Mouse (Mus musculus): Measurements from ENCODE around the gene Slc30a2.
"Not testable (repeated sequence)": the region's sequence is repeated elsewhere in the genome, so short reads cannot be mapped to it uniquely, and the experiment has no call there.

Slc30a2 gene

DNA sequence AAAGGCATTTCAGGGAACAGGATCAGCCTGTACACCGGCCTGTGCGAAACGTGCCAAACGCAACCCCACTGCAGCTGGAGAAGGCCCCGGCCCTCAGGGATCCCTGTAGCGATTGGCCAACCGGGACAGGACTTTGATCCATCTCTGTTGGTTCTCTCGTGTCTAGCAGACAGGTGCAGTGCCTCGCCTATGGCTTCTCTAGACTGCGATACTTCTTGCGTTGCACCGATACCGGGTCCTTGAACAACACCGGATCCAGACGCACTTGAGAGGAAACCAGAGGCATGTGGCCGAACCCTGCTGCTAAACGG is 14.4 kb downstream of the Slc30a2 start:
- no peak for DNase-seq (ENCODE audit: low read depth, low spot score)

DNA sequence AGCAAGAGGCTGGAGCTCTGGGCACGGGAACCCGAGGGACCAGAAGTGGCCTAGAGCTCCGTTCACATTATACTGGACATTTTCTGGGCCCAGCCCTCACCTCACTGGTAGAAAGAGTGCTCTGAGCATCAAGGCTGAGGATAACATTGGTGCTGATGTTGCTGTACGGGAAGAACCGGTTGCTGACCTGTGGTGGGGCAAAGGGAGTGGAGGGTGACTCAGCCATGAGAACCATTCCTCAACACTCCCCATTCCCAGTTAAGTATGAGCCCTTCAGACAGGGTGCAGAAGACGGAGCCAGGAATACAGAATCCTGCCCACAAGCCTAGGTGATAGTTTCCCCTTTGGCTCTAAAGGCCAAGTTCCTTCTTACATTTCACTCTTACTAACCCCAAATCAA is 16.7 kb downstream of the Slc30a2 start:
- DNase-seq (ENCODE audit: low read depth, low spot score): no peak

DNA sequence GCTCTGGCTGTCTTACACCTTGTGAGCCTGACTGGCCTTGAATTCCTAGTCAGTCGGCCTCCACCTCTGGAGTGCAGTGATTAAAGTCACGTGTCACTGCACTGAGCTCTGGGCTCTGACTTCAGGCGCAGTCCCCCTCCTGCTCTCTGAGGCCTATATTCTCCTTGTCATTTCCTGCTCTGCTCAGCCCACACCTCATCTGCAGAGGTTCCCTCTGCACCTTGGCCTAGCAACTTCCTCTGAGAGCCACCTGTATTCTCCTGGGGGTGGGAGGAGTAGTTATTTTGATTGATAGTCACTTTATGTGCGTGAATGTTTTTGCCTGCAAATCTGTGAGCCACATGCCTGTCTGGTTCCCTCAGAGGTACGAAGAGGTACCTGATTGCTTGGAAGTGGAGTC is 18.2 kb downstream of the Slc30a2 start:
- no peak for DNase-seq (ENCODE audit: low read depth, low spot score)

DNA sequence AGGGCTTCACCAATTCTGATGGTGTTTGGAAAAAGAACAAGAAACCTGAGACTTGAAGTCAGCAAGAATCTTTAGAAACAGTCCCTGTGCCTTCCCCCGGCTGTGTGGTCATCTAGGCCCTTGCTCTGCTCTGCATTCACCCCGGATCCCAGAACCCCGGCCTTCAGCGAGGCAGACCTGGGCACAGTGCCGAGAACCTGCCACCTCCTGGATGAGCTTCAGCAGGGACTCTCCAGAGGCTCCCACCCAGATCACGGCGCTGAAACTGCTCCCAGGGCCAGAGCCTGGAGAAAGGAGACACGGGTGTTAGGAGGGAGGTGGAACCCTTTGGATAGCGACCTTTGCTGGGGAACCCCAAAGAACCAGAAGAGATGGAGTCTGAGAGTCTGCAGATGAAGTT is 19.1 kb downstream of the Slc30a2 start:
- DNase-seq (ENCODE audit: low read depth, low spot score): no peak

DNA sequence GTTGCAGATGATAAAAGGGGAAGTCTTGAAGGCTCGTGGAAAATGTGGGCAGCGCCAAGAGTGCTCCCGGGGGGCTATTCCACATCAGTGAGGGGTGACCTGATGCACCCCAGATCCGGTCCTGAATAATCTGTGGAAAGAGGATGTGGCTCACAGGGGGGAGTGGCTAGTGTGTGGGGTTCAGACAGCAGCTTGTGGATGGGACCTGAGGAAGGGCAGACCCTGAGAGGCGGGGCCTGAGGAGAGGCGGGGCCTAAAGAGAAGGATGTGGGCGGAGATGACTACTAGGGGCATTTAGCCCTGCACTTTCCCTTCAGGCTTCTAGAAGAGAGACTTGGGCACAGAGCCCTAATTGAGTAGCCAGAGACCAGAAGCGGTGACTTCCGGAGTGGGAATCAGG is 19.6 kb downstream of the Slc30a2 start:
- no peak for DNase-seq (ENCODE audit: low read depth, low spot score)

DNA sequence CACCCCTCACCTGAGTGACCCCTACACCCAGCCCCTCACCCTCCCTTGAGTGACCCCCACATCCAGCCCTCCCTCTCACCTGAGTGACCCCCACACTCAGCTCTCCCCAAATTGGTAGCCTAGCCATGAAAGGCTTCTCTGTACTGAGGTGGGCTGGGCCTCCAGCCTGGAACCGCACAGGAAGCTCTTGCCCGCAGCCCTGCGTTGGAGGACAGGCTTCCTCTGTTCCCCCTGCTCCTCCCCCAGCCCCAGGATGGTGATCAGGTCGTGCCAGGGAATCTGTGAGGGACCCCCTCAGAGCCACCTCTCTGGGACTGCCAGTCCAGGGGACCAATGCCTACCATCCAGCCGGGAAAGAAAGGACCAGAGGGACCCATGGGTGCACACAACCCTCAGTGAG is 22.3 kb downstream of the Slc30a2 start:
- no peak for DNase-seq (ENCODE audit: low read depth, low spot score)

DNA sequence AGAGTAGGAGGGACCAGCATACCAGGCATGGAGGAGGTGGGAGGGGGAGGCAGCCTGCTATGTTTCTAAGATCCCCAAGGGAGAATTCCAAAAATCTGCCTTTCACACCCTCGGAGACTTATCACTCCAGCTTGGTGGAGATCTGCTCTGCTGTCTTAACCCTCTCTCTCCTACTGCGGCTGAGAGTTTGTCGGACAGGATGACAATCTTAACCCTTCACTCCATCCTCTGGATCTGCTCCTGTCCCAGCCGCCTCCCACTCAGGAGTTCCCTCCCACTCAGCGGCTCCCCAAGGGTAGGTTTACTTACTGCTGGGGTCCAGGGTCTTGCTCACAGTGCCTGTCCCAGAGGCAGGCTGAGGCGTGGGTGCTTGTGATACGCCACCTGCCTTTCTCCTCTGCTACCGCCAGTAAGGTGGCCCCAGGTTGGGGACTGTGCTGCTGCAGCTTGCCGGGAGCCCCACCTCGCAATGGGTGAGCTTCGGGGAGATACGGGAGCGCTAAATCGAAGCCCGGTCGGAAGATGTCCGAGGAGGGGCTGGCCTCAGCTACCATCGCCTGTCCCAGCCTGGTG is 27.8 kb downstream of the Slc30a2 start:
- DNase-seq (ENCODE audit: low read depth, low spot score): no peak

DNA sequence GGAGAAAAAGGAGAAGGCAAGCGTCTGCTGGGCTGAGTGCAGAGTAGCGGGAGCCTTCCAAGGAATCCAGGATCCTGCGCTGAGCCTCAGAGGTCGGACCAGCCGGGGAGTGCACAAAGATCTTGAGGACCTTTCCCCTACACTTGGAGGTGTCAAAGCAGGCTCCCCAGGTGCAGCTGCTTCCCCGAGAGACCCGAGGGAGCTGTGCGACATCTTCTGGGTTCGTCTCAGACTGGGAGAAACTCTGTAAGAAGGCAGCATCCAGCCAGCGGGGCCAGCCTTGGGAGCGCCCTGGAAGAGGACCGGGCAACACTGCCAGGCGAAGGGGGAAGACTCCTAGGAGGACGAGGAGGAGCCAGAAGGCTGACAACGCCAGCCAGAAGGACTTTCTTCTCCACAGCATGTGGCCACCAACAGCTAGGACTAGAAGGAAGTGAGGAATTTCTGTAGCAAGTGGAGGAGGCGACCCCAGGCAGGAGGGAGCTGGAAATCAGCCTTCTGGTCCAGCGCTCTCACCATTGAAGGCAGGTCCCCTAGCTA is 28.4 kb downstream of the Slc30a2 start:
- no peak for DNase-seq (ENCODE audit: low read depth, low spot score)

DNA sequence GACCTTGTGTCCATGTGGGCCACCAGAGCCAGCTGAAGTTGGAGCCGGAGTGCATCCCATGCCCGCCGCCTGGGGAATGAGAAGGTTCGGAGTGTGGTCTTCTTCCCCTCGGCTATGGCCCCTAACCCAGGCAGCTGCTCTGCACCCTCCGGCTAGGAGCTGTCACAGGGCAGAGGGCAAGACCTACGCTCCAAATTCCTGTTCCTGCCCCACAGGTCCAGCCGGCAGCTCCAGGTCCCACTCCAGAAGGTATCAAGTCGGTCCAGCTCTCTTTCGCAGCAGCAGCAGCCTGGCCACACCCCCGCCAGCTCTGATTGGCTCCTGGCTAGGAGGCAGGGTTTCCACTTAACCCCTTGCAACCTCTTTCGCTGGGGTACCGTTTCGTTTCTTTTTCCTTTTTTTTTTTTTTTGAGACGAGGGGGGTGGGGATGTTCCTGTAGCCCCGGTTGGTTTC is 29.3 kb downstream of the Slc30a2 start:
- no peak for DNase-seq (ENCODE audit: low read depth, low spot score)

DNA sequence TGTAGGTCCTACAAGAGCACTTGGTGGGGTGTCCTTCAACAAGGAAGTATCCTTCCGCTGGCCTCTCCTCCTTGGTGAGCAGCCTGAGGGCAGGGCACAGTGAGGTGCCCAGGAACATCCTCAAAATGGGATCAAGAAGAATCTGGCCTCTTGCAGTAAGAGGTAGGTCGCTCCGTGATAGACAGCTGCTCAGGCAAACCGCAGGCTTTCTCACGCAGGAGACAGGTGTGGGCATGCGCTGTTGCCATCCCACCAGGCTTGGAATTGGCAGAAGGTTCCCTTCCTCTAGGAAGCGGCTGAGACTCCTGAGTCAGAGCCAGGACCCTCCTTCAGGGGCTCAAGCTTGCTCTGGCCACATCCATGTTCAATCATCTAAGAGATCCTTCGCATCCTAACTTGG is 30.3 kb downstream of the Slc30a2 start:
- no peak for DNase-seq (ENCODE audit: low read depth, low spot score)

DNA sequence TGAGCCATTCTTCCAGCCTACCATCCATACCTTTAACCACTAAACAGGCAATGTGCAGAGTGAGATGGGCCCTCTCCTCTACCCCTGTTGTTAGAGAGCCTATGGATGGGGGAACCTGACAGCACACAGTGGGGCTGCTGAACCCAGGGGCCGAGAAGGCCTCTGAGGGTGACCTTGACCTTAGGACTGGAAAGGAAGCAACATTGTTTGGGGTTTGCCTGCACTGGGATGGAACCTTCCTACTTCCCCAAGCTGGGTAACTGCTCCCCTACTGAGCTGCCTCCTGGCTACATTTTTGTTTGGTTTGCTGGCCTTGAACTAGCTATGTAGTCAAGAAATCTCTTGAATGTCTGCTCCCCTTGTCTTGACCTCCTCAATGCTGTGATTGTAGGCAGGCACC is 31.3 kb downstream of the Slc30a2 start:
- no peak for DNase-seq (ENCODE audit: low read depth, low spot score)

DNA sequence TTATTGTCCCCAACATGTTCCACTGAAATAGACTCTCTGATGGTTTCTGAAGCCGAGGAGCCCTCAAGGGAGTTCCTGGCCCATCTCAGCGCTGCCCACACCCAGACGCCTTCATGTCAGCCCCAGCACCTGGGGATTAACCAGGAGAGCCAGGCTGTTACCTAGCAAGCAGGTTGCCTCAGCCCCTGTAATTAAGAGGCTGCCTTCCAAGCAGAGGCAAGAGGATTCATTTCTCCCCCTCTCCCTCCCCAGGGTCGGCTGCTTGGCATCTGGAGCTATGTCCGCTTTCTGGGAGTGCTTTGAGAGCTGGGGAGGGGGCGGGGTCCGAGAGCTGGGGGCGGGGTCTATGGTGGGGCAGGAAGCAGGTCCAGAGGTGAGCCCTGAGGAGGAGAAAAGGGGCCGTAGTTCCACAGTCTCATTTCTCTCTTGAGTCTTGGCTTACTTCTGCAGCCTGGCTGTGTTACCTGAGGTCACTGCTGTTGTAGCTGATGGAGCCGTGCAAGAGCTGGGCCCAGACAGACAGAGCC is 35.2 kb downstream of the Slc30a2 start:
- no peak for DNase-seq (ENCODE audit: low read depth, low spot score)

DNA sequence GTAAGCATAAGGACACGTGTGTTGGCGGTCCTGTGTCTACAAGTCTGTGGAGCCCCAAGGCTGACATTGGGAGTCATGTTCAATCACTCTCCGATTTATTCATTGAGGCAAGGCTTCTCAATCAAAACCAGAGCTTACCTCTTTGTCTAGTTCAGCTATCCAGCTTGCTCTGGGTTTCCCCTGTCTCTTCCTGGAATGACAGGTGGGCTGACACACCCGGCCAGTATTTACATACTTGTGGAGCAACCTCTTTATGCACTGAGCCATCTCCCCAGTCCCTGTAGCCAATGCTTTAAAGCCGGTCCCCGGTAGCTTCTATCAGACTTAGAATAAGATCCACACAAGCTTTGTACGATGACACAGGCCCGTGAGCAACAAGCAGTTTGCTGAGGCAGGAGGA is 36.5 kb downstream of the Slc30a2 start:
- DNase-seq (ENCODE audit: low read depth, low spot score): no peak

DNA sequence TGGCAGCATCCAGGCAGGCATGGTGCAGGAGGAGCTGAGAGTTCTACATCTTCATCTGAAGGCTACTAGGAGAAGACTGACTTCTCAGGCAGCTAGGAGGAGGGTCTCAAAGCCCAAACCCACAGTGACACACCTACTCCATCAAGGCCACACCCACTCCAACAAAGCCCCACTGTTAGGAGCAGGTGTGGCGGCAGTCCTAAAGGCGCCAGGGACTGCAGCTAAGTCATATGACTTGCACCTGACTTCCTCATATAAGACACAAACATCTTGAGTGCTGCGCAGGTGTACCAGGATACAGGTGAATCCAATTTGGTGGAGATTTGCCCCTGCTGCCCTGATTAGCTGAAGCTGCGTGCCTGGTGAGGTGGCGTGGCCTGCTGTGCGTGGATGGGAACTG is 40.8 kb downstream of the Slc30a2 start, which contains the start of gene Extl1:
TSS of gene Extl1 (minus strand) at position 101 of the 400 bp plus-strand sequence.
- DNase-seq (ENCODE audit: low read depth, low spot score): not testable (repeated sequence)

DNA sequence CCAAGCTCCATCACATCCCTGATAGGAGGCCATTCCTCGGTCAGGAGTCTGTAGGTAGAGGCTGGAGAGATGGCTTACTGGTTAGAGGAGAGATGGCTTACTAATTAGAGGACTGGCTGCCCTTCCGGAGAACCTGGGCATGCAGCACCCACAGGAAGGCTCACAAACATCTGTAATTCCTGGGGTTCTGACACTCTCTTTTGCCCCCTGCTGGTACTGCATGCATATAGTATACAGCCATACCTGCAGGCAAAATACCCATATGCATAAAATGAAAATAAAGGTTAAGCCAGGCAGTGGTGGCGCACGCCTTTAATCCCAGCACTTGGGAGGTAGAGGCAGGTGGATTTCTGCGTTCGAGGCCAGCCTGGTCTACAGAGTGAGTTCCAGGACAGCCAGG is 44.3 kb downstream of the Slc30a2 start:
- no peak for DNase-seq (ENCODE audit: low read depth, low spot score)

DNA sequence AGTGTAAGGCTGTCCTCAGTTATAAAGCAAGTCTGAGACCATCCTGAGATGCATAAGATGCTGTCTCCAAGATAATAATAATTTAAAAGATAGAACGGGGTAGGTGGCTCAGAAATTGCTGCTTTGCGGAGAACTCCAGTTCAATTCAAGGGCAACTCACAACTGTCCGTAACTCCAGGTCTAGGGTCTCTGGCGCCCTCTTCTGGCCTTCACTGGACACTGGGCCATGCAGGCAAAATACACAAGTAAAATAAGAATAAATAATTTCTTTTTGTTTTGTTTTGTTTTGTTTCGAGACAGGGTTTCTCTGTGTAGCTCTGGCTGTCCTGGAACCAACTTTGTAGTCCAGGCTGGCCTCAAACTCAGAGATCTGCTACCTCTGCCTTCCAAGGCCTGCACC is 45.4 kb downstream of the Slc30a2 start:
- DNase-seq (ENCODE audit: low read depth, low spot score): no peak

DNA sequence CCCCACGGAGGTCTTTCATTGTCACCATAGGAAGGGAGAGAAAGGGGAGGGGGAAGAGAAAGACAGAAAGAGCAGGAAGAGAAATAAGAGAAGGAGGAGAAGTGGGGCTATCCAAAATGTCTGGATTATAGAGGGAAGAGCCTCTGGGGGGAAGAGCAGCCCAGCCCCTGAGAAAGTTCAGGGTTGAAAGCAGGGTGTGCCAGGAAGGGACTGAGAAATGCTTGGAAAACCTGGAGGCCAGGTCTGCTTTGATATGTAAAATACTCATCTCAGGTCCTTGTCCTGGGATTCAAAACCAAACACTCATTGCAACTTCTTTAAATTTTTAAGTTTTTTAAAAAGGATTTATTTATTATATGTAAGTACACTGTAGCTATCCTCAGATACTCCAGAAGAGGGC is 48.7 kb downstream of the Slc30a2 start:
- no peak for DNase-seq (ENCODE audit: low read depth, low spot score)

DNA sequence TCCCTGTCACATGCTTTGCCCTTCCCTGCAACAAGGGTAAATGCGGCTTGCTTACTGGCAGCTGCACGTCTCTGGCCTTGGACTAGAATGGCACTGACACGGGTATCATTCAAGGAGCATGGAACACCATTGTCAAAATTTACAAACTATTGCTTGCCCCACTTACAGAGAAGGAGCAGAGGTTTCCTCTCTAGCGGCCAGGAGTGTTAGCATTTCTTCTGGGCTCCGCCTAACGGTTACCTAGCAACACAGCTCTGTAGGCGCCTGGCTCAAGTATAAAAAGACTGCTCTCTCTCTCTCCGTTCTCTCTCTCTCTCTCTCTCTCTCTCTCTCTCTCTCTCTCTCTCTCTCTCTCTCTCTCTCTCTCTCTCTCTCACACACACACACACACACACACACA is 49.6 kb downstream of the Slc30a2 start:
- no peak for DNase-seq (ENCODE audit: low read depth, low spot score)

DNA sequence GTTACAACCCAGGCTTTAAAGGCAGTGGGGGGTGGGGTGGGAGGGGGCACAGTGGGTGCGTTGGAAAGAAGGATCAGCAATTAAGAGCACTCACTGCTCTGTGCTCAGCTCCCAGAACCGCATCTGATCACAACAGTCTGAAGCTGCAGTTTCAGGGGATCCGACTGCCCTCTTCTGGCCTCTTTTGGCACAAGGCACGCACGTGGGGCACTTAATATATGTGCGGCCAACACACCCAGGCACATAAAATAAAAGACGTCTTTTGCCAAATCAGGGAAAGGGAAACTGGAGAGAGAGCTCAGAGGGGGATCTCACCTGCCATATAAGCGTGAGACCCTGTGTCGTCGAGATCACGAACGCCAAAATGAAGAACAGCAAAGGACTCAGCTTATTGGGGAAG is 50.0 kb downstream of the Slc30a2 start:
- no peak for DNase-seq (ENCODE audit: low read depth, low spot score)

DNA sequence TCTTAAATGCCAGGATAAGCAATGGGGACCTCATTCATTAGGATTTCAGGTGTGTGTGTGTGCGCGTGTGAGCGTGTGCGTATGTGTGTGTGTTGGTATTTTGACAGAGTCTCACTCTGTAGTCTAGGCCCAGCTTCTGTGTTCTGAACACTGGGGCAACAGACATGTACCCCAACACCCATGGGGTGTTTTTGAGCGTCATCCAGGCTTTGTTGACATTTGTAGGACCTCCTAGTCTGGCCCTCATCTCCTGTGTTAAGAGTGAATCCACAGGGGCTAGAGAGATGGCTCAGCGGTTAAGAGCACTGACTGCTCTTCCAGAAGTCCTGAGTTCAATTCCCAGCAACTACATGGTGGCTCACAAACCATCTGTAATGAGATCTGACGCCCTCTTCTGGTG is 52.2 kb downstream of the Slc30a2 start:
- DNase-seq (ENCODE audit: low read depth, low spot score): no peak

DNA sequence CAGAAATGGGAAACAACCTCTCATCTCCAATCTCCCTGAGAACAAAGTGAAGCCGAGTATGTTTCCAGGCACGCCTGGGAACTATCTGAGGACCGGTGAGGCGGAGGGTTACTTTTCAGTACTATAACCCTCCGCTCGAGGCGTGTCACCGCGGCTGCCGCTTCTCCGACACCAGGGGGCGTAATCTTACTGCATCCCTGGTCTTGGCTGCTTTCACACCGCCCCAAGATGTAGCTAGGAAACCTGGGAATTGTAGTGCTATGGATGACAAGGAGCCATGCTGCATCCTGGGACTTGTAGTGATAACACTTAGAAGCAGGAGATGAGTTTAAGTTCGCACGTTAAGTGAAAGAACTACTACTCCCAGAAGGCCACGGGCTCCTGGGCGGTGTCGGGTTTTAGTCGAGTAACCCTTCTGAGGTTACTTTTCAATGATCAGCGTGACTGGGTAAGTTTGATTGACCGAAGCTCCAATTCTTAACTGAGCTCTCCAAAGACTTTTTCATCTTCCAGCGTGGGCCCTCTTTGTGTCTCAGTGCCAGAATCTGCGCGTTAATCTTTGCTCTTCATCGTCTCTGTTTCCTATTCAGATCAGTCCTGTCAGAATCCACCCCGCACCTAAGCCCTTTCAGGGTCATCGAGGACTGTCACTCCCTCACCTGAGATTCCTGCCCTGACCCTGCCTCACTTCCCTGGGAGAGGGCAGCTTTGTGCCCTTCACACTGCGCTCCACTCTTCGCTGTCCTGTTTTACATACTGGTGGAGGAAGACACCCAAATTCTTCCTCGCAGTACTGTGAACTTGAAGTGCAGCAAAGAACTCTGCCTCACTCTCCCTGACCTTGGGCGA is 53.2 kb downstream of the Slc30a2 start, which contains the start of gene Pafah2:
TSS of gene Pafah2 (plus strand) at position 344 of the 849 bp plus-strand sequence.
- DNase-seq (ENCODE audit: low read depth, low spot score): peak; percentile 50

DNA sequence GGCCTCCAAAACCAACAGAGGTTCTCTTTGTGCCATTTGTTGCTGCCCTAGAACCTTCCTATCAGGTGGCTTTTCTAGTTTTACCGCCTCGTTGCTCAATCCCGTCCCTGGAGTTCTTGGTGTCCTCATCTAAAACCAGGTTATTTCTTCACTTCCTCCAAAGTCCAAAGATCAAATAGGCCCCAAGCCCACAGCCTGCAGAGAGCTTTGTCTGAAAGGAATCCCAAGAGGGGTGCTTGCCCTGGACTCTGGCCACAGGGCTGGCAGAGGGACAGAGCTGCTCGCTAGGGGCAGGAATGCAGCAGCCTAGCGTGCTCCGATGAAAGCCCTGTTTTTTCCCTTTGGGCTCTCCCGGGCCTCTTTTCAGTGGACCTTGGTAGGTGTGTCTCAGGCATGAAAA is 54.1 kb downstream of the Slc30a2 start:
- no peak for DNase-seq (ENCODE audit: low read depth, low spot score)

DNA sequence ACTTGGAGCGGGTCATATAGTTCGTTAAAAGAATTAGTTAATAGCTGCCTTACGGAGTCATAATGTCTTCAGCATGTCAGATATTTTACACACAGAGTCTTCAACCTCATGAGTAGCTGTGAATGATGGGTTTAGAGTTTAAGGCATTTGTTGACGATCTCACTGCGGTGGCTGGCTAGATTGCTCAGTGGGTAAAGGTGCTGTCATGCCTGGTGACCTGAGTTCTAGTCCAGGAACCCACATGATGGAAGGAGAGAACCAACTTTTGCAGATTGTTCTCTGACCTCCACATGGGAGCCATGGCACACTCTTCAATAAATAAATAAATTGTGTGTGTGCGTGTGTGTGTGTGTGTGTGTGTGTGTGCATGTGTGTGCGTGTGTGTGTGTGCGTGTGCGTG is 54.8 kb downstream of the Slc30a2 start:
- DNase-seq (ENCODE audit: low read depth, low spot score): no peak
